Mouse (Mus musculus) limb, embryonic 10.5 days (tissue): ENCODE data around the gene Ganc. TPM values are rescaled to one million over a fixed set of nuclear protein-coding genes. Genes with fewer than 3 reads are reported as not detected.
A peak's percentile ranks its signal among the peaks of the same experiment; 100 is the strongest.

Experiments
- DNase-seq: peaks from one replicate; pipeline ENCODE4 v3.0.0-alpha.2; 2017; ENCODE audit warnings: low spot score
- H3K27ac ChIP-seq: fragments of 300-500 bp; sonication (generic); 2 replicates; pipeline ENCODE4 v1.5.1; 2016; ENCODE audit warnings: mild to moderate bottlenecking
- H3K27me3 ChIP-seq: fragments of 300-500 bp; sonication (generic); 2 replicates; pipeline ENCODE4 v1.6.1; 2016; ENCODE audit warnings: low read depth, mild to moderate bottlenecking; ENCODE audit not compliant: poor library complexity, severe bottlenecking
- H3K36me3 ChIP-seq: fragments of 300-500 bp; sonication (generic); 2 replicates; pipeline ENCODE4 v1.6.1; 2016; ENCODE audit warnings: mild to moderate bottlenecking, moderate library complexity
- H3K4me1 ChIP-seq: fragments of 300-500 bp; sonication (generic); 2 replicates; pipeline ENCODE4 v1.6.1; 2016
- H3K4me3 ChIP-seq: fragments of 300-500 bp; sonication (generic); 2 replicates; pipeline ENCODE4 v1.5.1; 2016; ENCODE audit warnings: mild to moderate bottlenecking, moderate library complexity
- H3K9me3 ChIP-seq: fragments of 300-500 bp; sonication (generic); replicated peaks from 2 replicates; pipeline ENCODE4 v1.6.1; 2016; ENCODE audit warnings: mild to moderate bottlenecking
- WGBS: fragments of 180-500 bp; shearing (Covaris S2); methylation state at CpG from one replicate; pipeline ENCODE4 v1.1.7; 2016; 5-methylcytosine and 5-hydroxymethylcytosine counted together
- polyA plus RNA-seq: library from polyadenylated mRNA; unstranded; fragments of >200 nt; fragmentation: Nextera tagmentation; extraction: Ambion mirVana; gene quantifications from 2 replicates; pipeline ENCODE4 v1.2.1, GENCODE M21; 2016

The Ganc gene
- polyA plus RNA-seq, 1 experiment from 2014 or later: 7.3 TPM

GRCm38 (mm10) chr2:120404823-120405765, 1.4 kb downstream of the Ganc start:
- DNase-seq: no peak
- H3K36me3 ChIP-seq: peaks cover 10% of the 10 kb centered on the region; the same call in 1 of the 2 replicates
- peak overlapping the region; percentile 84 for H3K4me3 ChIP-seq
- peaks cover 14% of the 10 kb centered on the region for H3K4me1 ChIP-seq
- no peaks in the 10 kb centered on the region for H3K27me3 ChIP-seq
- peak overlapping the region; percentile 92 for H3K27ac ChIP-seq
- no peaks in the 10 kb centered on the region for H3K9me3 ChIP-seq
- 40% methylated on average over 14 of the region's 14 CpGs for WGBS

- Histone ChIP-seq H3K27ac (no peak overlapping the region), H3K9me3 (no peaks in the 10 kb centered on the region)
- DNase-seq: no peak
Measured at GRCm38 (mm10) chr2:120411096-120411628, 7.5 kb downstream of the Ganc start.

GRCm38 (mm10) chr2:120414113-120414512, 10.4 kb downstream of the Ganc start:
- Histone ChIP-seq H3K4me3 (no peak overlapping the region), H3K27me3 (no peaks in the 10 kb centered on the region), H3K9me3 (no peaks in the 10 kb centered on the region), H3K27ac (no peak overlapping the region), H3K4me1 (no peaks in the 10 kb centered on the region), H3K36me3 (0 out of 2 replicates have a peak, but pooled peaks cover 2% of the 10 kb centered on the region)
- no peak for DNase-seq

More at GRCm38 (mm10) chr2:120411096-120411628, 7.5 kb downstream of the Ganc start:
- Histone ChIP-seq H3K36me3 (0 out of 2 replicates have a peak, but pooled peaks cover 5% of the 10 kb centered on the region), H3K4me1 (no peaks in the 10 kb centered on the region), H3K27me3 (no peaks in the 10 kb centered on the region), H3K4me3 (no peak overlapping the region)
- 94% methylated on average over 3 of the region's 3 CpGs for WGBS

GRCm38 (mm10) chr2:120414738-120415414, 11.2 kb downstream of the Ganc start:
- Histone ChIP-seq H3K27me3 (no peaks in the 10 kb centered on the region), H3K4me1 (no peaks in the 10 kb centered on the region), H3K27ac (no peak overlapping the region), H3K9me3 (no peaks in the 10 kb centered on the region), H3K36me3 (0 out of 2 replicates have a peak, but pooled peaks cover 2% of the 10 kb centered on the region), H3K4me3 (no peak overlapping the region)
- no peak for DNase-seq
- 78% methylated on average over 1 of the region's 1 CpGs for WGBS

- H3K27me3 ChIP-seq: no peaks in the 10 kb centered on the region
- DNase-seq: no peak
- H3K4me3 ChIP-seq: no peak overlapping the region
- no peaks in the 10 kb centered on the region for H3K4me1 ChIP-seq
- WGBS: 87% methylated on average over 5 of the region's 5 CpGs
- no peaks in the 10 kb centered on the region for H3K36me3 ChIP-seq
- no peaks in the 10 kb centered on the region for H3K9me3 ChIP-seq
- H3K27ac ChIP-seq: no peak overlapping the region
Measured at GRCm38 (mm10) chr2:120424386-120424785, 20.7 kb downstream of the Ganc start.

GRCm38 (mm10) chr2:120444486-120444885, 40.8 kb downstream of the Ganc start:
- DNase-seq: no peak

GRCm38 (mm10) chr2:120446373-120446772, 42.7 kb downstream of the Ganc start:
- WGBS: 83% methylated on average over 10 of the region's 10 CpGs
- DNase-seq: peak; percentile 31
- no peaks in the 10 kb centered on the region for H3K27me3 ChIP-seq

More at GRCm38 (mm10) chr2:120444486-120444885, 40.8 kb downstream of the Ganc start:
- no peaks in the 10 kb centered on the region for H3K9me3 ChIP-seq
- no peak overlapping the region for H3K27ac ChIP-seq
- peaks cover 5% of the 10 kb centered on the region; the same call in 1 of the 2 replicates for H3K4me1 ChIP-seq
- no peaks in the 10 kb centered on the region for H3K27me3 ChIP-seq
- H3K4me3 ChIP-seq: no peak overlapping the region
- no peaks in the 10 kb centered on the region for H3K36me3 ChIP-seq
- 88% methylated on average over 1 of the region's 1 CpGs for WGBS

GRCm38 (mm10) chr2:120447306-120447705, 43.6 kb downstream of the Ganc start:
- Histone ChIP-seq H3K36me3 (no peaks in the 10 kb centered on the region), H3K27me3 (no peaks in the 10 kb centered on the region), H3K4me3 (no peak overlapping the region), H3K27ac (no peak overlapping the region), H3K4me1 (peaks cover 5% of the 10 kb centered on the region; the same call in 1 of the 2 replicates), H3K9me3 (no peaks in the 10 kb centered on the region)
- WGBS: 94% methylated on average over 1 of the region's 1 CpGs
- no peak for DNase-seq

More at GRCm38 (mm10) chr2:120446373-120446772, 42.7 kb downstream of the Ganc start:
- Histone ChIP-seq H3K27ac (peak overlapping the region; percentile 65), H3K4me1 (peaks cover 5% of the 10 kb centered on the region; the same call in 1 of the 2 replicates), H3K4me3 (no peak overlapping the region), H3K9me3 (no peaks in the 10 kb centered on the region), H3K36me3 (no peaks in the 10 kb centered on the region)

GRCm38 (mm10) chr2:120450724-120451123, 47.0 kb downstream of the Ganc start:
- H3K36me3 ChIP-seq: no peaks in the 10 kb centered on the region
- peaks cover 5% of the 10 kb centered on the region; the same call in 1 of the 2 replicates for H3K4me1 ChIP-seq
- no peak overlapping the region for H3K27ac ChIP-seq
- no peak for DNase-seq
- 77% methylated on average over 6 of the region's 6 CpGs for WGBS
- no peaks in the 10 kb centered on the region for H3K27me3 ChIP-seq
- no peaks in the 10 kb centered on the region for H3K9me3 ChIP-seq
- no peak overlapping the region for H3K4me3 ChIP-seq

- 76% methylated on average over 4 of the region's 4 CpGs for WGBS
- no peaks in the 10 kb centered on the region for H3K36me3 ChIP-seq
- no peaks in the 10 kb centered on the region for H3K9me3 ChIP-seq
- DNase-seq: no peak
- H3K27me3 ChIP-seq: no peaks in the 10 kb centered on the region
- H3K4me3 ChIP-seq: no peak overlapping the region
- H3K27ac ChIP-seq: no peak overlapping the region
- H3K4me1 ChIP-seq: no peaks in the 10 kb centered on the region
Measured at GRCm38 (mm10) chr2:120452600-120452999, 48.9 kb downstream of the Ganc start.

- WGBS: 93% methylated on average over 2 of the region's 2 CpGs
- Histone ChIP-seq H3K4me1 (no peaks in the 10 kb centered on the region), H3K36me3 (no peaks in the 10 kb centered on the region), H3K27me3 (no peaks in the 10 kb centered on the region), H3K27ac (no peak overlapping the region), H3K4me3 (no peak overlapping the region), H3K9me3 (no peaks in the 10 kb centered on the region)
- no peak for DNase-seq
Measured at GRCm38 (mm10) chr2:120454987-120455386, 51.3 kb downstream of the Ganc start.

- Histone ChIP-seq H3K27ac (no peak within 1 kb of the TSS), H3K9me3 (no peaks in the 10 kb centered on the region), H3K27me3 (no peaks in the 10 kb centered on the region), H3K36me3 (no peaks in the 10 kb centered on the region), H3K4me3 (no peak within 1 kb of the TSS), H3K4me1 (no peaks in the 10 kb centered on the region)
- whole genome bisulfite sequencing: 79% methylated on average over 4 of the region's 4 CpGs
- no peak for DNase-seq
Measured at GRCm38 (mm10) chr2:120455719-120456118, 52.0 kb downstream of the Ganc start, which contains the start of gene Capn3. Gene Capn3, plus strand, starts transcription at chr2:120456019.
